Mouse (Mus musculus): ENCODE results near the gene Pcdh7. TPM values are rescaled to one million over a fixed set of nuclear protein-coding genes. Genes with fewer than 3 reads are reported as not detected.

Pcdh7 gene
- polyA plus RNA-seq, 1 experiment, result 3.6 TPM

DNA sequence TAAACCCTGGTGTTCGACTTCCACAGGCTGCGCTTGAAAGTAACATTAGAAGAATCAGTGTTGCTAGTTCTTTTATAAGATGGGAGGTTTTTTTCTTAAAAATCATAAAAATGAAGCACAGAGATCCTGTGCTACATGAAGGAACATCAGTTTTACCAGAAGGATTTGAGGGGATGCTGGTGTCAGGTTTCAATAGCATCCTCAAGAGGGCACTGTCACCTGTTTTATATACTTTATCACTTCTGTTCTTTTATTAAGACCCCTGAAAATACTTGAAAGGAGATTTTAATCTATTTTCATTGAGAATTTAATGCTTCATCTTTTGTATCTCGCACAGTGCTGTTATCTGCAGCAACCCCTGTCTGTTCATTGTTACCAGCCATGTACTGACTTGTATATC is 322.1 kb downstream of the Pcdh7 start:
- no peak for DNase-seq
- H3K4me3 ChIP-seq (ENCODE audit: control insufficient read depth, insufficient read depth, low read length), result no peak overlapping the region
- WGBS, result 85% methylated on average over 3 of the region's 3 CpGs
- no peak for TF ChIP-seq CTCF (IDR thresholded peaks at IDR 0.05; ENCODE audit: borderline replicate concordance, control insufficient read depth, extremely low read depth, insufficient read depth, low read length, poor library complexity)
- no peak for TF ChIP-seq POLR2A (IDR thresholded peaks at IDR 0.05; ENCODE audit: control insufficient read depth, extremely low read depth, insufficient read depth, low read length, poor library complexity)
- H3K36me3 ChIP-seq (ENCODE audit: control insufficient read depth, insufficient read depth, low read length), result no peaks in the 10 kb centered on the region
- no peak overlapping the region for H3K27ac ChIP-seq (ENCODE audit: control insufficient read depth, insufficient read depth, low read length)
- H3K27me3 ChIP-seq (ENCODE audit: control insufficient read depth, insufficient read depth, low read length), result no peaks in the 10 kb centered on the region
- H3K4me1 ChIP-seq (replicated peaks; ENCODE audit: control insufficient read depth, insufficient read depth, low read length), result no peaks in the 10 kb centered on the region

DNA sequence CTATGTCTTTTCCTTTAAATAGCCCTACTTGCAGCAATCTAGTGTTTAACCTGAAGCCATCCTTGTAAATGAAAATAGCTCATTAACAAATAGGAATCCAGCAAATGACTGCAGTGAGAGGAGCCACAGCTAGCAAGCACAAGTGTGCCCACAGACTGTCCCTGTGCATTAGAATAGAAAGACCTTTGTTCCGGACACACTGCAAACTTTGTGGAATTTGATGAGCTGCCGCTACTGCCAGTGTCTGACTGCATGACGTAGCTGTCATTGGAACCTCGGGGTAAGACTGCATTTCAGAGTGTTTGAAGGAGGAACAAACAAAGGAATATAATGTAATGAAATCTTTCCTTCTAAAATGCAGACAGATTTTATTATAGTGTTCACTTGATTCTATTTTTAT is 326.4 kb downstream of the Pcdh7 start:
- H3K4me1 ChIP-seq (replicated peaks; ENCODE audit: control insufficient read depth, insufficient read depth, low read length), result no peaks in the 10 kb centered on the region
- DNase-seq, result no peak
- 85% methylated on average over 4 of the region's 4 CpGs for WGBS
- no peaks in the 10 kb centered on the region for H3K27me3 ChIP-seq (ENCODE audit: control insufficient read depth, insufficient read depth, low read length)
- no peak overlapping the region for H3K27ac ChIP-seq (ENCODE audit: control insufficient read depth, insufficient read depth, low read length)
- TF ChIP-seq POLR2A (IDR thresholded peaks at IDR 0.05; ENCODE audit: control insufficient read depth, extremely low read depth, insufficient read depth, low read length, poor library complexity), result no peak
- TF ChIP-seq CTCF (IDR thresholded peaks at IDR 0.05; ENCODE audit: borderline replicate concordance, control insufficient read depth, extremely low read depth, insufficient read depth, low read length, poor library complexity), result no peak
- no peaks in the 10 kb centered on the region for H3K36me3 ChIP-seq (ENCODE audit: control insufficient read depth, insufficient read depth, low read length)
- no peak overlapping the region for H3K4me3 ChIP-seq (ENCODE audit: control insufficient read depth, insufficient read depth, low read length)

DNA sequence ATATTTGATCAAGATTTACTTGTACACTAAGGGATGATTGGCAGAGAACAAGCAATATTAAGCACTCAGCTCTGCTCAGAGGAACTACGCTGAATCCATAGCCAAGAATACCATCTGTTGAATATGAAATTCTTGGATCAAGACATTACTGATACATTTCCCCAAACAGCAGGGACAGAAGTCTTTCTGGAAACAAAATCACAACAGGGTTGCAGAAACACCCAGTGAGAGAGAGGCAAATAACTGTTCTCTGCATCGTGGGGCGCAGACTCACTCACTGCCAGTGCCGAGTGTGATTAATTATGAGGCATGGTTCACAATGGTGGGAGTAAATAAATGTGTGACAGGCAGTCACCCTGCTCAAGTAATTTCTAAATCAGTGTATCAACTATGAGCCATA is 363.3 kb downstream of the Pcdh7 start:
- WGBS, result 95% methylated on average over 4 of the region's 4 CpGs
- no peak for DNase-seq
- Histone ChIP-seq H3K4me3 (ENCODE audit: control insufficient read depth, insufficient read depth, low read length) (no peak overlapping the region), H3K27ac (ENCODE audit: control insufficient read depth, insufficient read depth, low read length) (no peak overlapping the region), H3K27me3 (ENCODE audit: control insufficient read depth, insufficient read depth, low read length) (no peaks in the 10 kb centered on the region), H3K36me3 (ENCODE audit: control insufficient read depth, insufficient read depth, low read length) (no peaks in the 10 kb centered on the region), H3K4me1 (replicated peaks; ENCODE audit: control insufficient read depth, insufficient read depth, low read length) (no peaks in the 10 kb centered on the region)
- no peak for TF ChIP-seq CTCF (IDR thresholded peaks at IDR 0.05; ENCODE audit: borderline replicate concordance, control insufficient read depth, extremely low read depth, insufficient read depth, low read length, poor library complexity)
- TF ChIP-seq POLR2A (IDR thresholded peaks at IDR 0.05; ENCODE audit: control insufficient read depth, extremely low read depth, insufficient read depth, low read length, poor library complexity), result no peak

DNA sequence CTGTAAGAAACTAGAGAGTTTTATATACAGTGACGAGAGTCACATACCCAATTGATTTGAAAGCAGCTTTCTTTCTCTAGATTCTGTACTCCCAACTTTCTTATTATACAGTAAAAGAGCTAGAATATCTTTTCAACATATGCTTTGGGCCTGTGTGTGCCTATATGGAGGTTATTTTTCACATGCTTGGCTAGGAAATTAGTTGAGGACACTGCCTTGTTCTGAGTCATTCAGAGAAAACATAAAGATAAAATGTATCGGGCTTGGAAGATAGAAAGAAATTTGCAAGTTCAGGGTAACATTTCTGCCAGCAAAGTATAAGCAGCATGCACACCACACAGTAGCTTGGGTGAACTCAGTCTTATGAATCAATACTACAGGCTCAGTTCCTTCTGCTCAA is 364.5 kb downstream of the Pcdh7 start:
- no peak for DNase-seq
- Histone ChIP-seq H3K27ac (ENCODE audit: control insufficient read depth, insufficient read depth, low read length) (no peak overlapping the region), H3K27me3 (ENCODE audit: control insufficient read depth, insufficient read depth, low read length) (no peaks in the 10 kb centered on the region), H3K4me3 (ENCODE audit: control insufficient read depth, insufficient read depth, low read length) (no peak overlapping the region), H3K4me1 (replicated peaks; ENCODE audit: control insufficient read depth, insufficient read depth, low read length) (no peaks in the 10 kb centered on the region), H3K36me3 (ENCODE audit: control insufficient read depth, insufficient read depth, low read length) (no peaks in the 10 kb centered on the region)
- WGBS, result 96% methylated on average over 2 of the region's 2 CpGs
- TF ChIP-seq POLR2A (IDR thresholded peaks at IDR 0.05; ENCODE audit: control insufficient read depth, extremely low read depth, insufficient read depth, low read length, poor library complexity), result no peak
- TF ChIP-seq CTCF (IDR thresholded peaks at IDR 0.05; ENCODE audit: borderline replicate concordance, control insufficient read depth, extremely low read depth, insufficient read depth, low read length, poor library complexity), result no peak

DNA sequence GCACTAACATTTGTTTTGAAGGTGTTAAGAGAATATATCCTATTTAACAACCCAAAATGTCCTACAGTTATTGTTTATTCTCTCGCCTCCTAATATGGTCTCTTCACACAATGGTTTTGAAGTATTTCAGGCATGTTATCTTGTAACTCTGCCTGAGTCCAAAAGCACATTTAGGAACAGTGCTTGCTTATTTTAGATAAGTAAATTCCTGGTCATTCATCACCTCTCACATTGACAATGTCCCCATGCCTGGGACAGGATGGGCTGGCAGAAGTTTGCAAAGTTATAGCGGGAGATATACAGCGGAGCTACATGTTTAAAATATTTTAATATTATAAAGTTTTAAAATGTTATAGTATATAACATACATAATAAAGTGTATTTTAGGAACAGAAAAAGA is 365.3 kb downstream of the Pcdh7 start:
- 93% methylated on average over 3 of the region's 3 CpGs for WGBS
- no peaks in the 10 kb centered on the region for H3K27me3 ChIP-seq (ENCODE audit: control insufficient read depth, insufficient read depth, low read length)
- H3K4me3 ChIP-seq (ENCODE audit: control insufficient read depth, insufficient read depth, low read length), result no peak overlapping the region
- no peak overlapping the region for H3K27ac ChIP-seq (ENCODE audit: control insufficient read depth, insufficient read depth, low read length)
- DNase-seq, result no peak
- TF ChIP-seq CTCF (IDR thresholded peaks at IDR 0.05; ENCODE audit: borderline replicate concordance, control insufficient read depth, extremely low read depth, insufficient read depth, low read length, poor library complexity), result no peak
- no peak for TF ChIP-seq POLR2A (IDR thresholded peaks at IDR 0.05; ENCODE audit: control insufficient read depth, extremely low read depth, insufficient read depth, low read length, poor library complexity)
- H3K36me3 ChIP-seq (ENCODE audit: control insufficient read depth, insufficient read depth, low read length), result no peaks in the 10 kb centered on the region
- H3K4me1 ChIP-seq (replicated peaks; ENCODE audit: control insufficient read depth, insufficient read depth, low read length), result no peaks in the 10 kb centered on the region

DNA sequence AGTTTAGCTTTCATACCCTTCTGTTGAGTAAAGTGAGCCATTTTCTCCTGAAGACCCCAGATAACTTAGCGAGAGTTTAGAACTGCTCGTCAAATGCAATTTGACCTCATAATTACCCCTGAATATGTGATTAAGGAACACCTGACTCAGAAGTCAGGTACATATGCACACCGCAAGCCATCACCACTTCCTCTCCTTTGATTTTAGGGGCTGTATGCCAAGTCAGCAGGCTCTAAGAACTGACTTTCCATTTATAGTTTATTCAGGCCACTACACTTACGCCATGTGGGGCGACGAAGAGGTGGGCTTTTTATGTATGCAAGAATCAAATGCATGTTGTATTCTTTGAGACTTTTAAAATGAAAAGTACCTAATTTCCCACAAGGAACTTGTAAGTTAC is 366.2 kb downstream of the Pcdh7 start:
- peak; percentile 23 for DNase-seq
- Histone ChIP-seq H3K27me3 (ENCODE audit: control insufficient read depth, insufficient read depth, low read length) (no peaks in the 10 kb centered on the region), H3K4me3 (ENCODE audit: control insufficient read depth, insufficient read depth, low read length) (no peak overlapping the region), H3K27ac (ENCODE audit: control insufficient read depth, insufficient read depth, low read length) (no peak overlapping the region), H3K4me1 (replicated peaks; ENCODE audit: control insufficient read depth, insufficient read depth, low read length) (no peaks in the 10 kb centered on the region), H3K36me3 (ENCODE audit: control insufficient read depth, insufficient read depth, low read length) (no peaks in the 10 kb centered on the region)
- TF ChIP-seq CTCF (IDR thresholded peaks at IDR 0.05; ENCODE audit: borderline replicate concordance, control insufficient read depth, extremely low read depth, insufficient read depth, low read length, poor library complexity) (no peak), POLR2A (IDR thresholded peaks at IDR 0.05; ENCODE audit: control insufficient read depth, extremely low read depth, insufficient read depth, low read length, poor library complexity) (no peak)
- WGBS, result 8% methylated on average over 6 of the region's 6 CpGs

DNA sequence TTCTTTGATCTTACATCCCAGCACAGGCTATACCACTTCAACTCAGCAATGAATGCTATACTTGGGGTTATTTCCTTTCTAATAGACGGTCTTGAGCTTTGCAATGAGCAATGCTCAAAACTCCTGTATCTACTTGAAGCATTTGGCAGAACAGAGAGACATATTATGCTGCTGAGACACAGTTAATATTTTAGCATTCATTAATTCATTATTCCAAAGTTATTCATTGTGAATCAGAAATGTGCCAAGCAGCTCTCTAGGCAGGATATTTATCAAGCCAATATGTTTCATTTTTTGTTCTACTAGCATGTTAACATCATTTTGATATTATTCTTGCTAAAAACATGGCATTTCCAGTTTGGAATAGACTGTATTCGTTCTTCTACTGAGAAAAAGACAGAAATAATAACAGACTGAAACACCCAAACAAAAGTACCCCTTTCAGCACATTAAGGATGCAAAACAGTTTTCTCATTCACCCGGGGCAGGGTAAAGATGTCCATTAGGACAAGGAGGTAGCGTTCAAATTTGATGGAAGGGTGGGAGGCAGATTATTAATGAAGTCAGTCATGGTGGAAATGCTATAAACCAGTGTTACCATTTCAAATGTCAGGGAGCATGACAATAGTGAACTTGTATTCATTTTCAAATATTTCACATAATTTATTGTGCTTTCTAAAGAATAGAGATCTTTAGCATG is 391.0 kb downstream of the Pcdh7 start:
- no peak for TF ChIP-seq CTCF (IDR thresholded peaks at IDR 0.05; ENCODE audit: borderline replicate concordance, control insufficient read depth, extremely low read depth, insufficient read depth, low read length, poor library complexity)
- TF ChIP-seq POLR2A (IDR thresholded peaks at IDR 0.05; ENCODE audit: control insufficient read depth, extremely low read depth, insufficient read depth, low read length, poor library complexity), result no peak
- no peak for DNase-seq
- H3K36me3 ChIP-seq (ENCODE audit: control insufficient read depth, insufficient read depth, low read length), result no peaks in the 10 kb centered on the region
- no peaks in the 10 kb centered on the region for H3K27me3 ChIP-seq (ENCODE audit: control insufficient read depth, insufficient read depth, low read length)
- no peak overlapping the region for H3K27ac ChIP-seq (ENCODE audit: control insufficient read depth, insufficient read depth, low read length)
- no peaks in the 10 kb centered on the region for H3K4me1 ChIP-seq (replicated peaks; ENCODE audit: control insufficient read depth, insufficient read depth, low read length)
- no peak overlapping the region for H3K4me3 ChIP-seq (ENCODE audit: control insufficient read depth, insufficient read depth, low read length)
- WGBS, result 91% methylated on average over 4 of the region's 4 CpGs
